Mouse (Mus musculus) myocyte (in vitro differentiated cells): ENCODE data around the gene Gna11. TPM values are rescaled to one million over a fixed set of nuclear protein-coding genes. Genes with fewer than 3 reads are reported as not detected.

Source experiments
- H3K27me3 ChIP-seq: one replicate; pipeline ENCODE4 v1.6.1; 2011; ENCODE audit not compliant: control insufficient read depth, insufficient read depth, insufficient read length
- H3K36me3 ChIP-seq: one replicate; pipeline ENCODE4 v1.6.1; 2011; ENCODE audit not compliant: control insufficient read depth, insufficient read depth
- H3K4me2 ChIP-seq: one replicate; pipeline ENCODE4 v1.6.1; 2011; ENCODE audit warnings: low read depth, control low read depth
- H3K4me3 ChIP-seq: one replicate; pipeline ENCODE4 v1.5.1; 2011; ENCODE audit warnings: mild to moderate bottlenecking, control low read depth, moderate library complexity
- H3K79me2 ChIP-seq: one replicate; pipeline ENCODE4 v1.6.1; 2011; ENCODE audit not compliant: control insufficient read depth, insufficient read depth
- H3ac ChIP-seq: one replicate; pipeline ENCODE4 v1.6.1; 2011; ENCODE audit not compliant: control insufficient read depth, insufficient read length
- CEBPB ChIP-seq: IDR thresholded peaks from 2 replicates; pipeline ENCODE4 v1.6.1; 2011; ENCODE audit warnings: mild to moderate bottlenecking, moderate library complexity; ENCODE audit not compliant: poor library complexity, insufficient read depth, severe bottlenecking
- E2F4 ChIP-seq: IDR thresholded peaks from one replicate; pipeline ENCODE4 v1.6.1; 2011; ENCODE audit warnings: mild to moderate bottlenecking, control low read depth, moderate library complexity; ENCODE audit not compliant: insufficient read depth
- MAX ChIP-seq: IDR thresholded peaks from one replicate; pipeline ENCODE4 v1.6.1; 2011; ENCODE audit warnings: low read depth, mild to moderate bottlenecking, control low read depth
- MYOD1 ChIP-seq, 3 experiments: IDR thresholded peaks; one replicate each; pipeline ENCODE4 v1.6.1; 2011; ENCODE audit warnings: control low read depth in 2 of 3, low read depth in 2 of 3, mild to moderate bottlenecking in 2 of 3, moderate library complexity in 1 of 3; ENCODE audit not compliant: insufficient read length in 2 of 3, control insufficient read depth in 1 of 3
- MYOG ChIP-seq, 3 experiments: IDR thresholded peaks; one replicate each; pipeline ENCODE4 v1.6.1; 2011; ENCODE audit warnings: control low read depth in 2 of 3, low read depth in 2 of 3, mild to moderate bottlenecking in 2 of 3; ENCODE audit not compliant: insufficient read length in 2 of 3, control insufficient read depth in 1 of 3, insufficient read depth in 1 of 3
- POLR2A ChIP-seq: IDR thresholded peaks from one replicate; pipeline ENCODE4 v1.6.1; 2011; ENCODE audit warnings: low read depth, mild to moderate bottlenecking, control low read depth, moderate library complexity; ENCODE audit not compliant: insufficient read length
- POLR2AphosphoS2 ChIP-seq: IDR thresholded peaks from one replicate; pipeline ENCODE4 v1.6.1; 2011; ENCODE audit warnings: low read depth, control low read depth; ENCODE audit not compliant: insufficient read length
- REST ChIP-seq: IDR thresholded peaks from one replicate; pipeline ENCODE4 v1.6.1; 2011; ENCODE audit warnings: mild to moderate bottlenecking, control low read depth, moderate library complexity; ENCODE audit not compliant: insufficient read depth, insufficient read length
- SRF ChIP-seq: IDR thresholded peaks from one replicate; pipeline ENCODE4 v1.6.1; 2011; ENCODE audit warnings: low read depth; ENCODE audit not compliant: control insufficient read depth, insufficient read length
- TCF12 ChIP-seq: IDR thresholded peaks from one replicate; pipeline ENCODE4 v1.6.1; 2011; ENCODE audit warnings: mild to moderate bottlenecking, control low read depth; ENCODE audit not compliant: poor library complexity, insufficient read depth, severe bottlenecking
- TCF3 ChIP-seq: IDR thresholded peaks from one replicate; pipeline ENCODE4 v1.6.1; 2011; ENCODE audit warnings: low read depth, control low read depth; ENCODE audit not compliant: insufficient read length
- USF1 ChIP-seq: IDR thresholded peaks from one replicate; pipeline ENCODE4 v1.6.1; 2011; ENCODE audit warnings: low read depth, mild to moderate bottlenecking, control low read depth, moderate library complexity
- polyA plus RNA-seq: library from polyadenylated mRNA; unstranded; fragments of >200 nt; fragmentation: generic; extraction: Trizol; gene quantifications from one replicate; pipeline ENCODE4 v1.2.1, GENCODE M21; 2012; ENCODE audit warnings: missing spikeins

The Gna11 gene
- polyA plus RNA-seq, 1 experiment: 58.2 TPM

DNA sequence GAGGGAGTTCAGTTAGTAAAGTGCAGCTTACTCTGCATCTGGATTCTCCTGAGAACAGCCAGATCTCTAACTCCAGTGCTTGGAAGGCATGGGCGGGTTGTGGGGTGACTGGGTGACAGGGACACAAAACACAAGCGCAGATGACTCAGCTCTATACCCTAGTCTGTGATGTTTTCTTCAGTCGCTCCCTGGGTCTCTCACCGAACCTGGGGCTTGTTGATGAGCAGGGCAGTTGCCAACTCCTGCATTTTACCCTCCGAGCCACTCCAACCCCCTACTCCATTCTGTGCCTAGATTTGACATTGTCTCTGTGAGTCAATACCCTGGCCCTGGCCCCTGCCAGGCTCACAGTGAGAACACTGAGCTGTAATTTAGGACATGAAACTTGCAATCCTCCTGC, 43.1 kb downstream of the Gna11 start:
- Histone ChIP-seq H3ac (no peak overlapping the region), H3K79me2 (no peaks in the 10 kb centered on the region), H3K4me3 (no peak overlapping the region), H3K4me2 (no peak overlapping the region), H3K27me3 (no peaks in the 10 kb centered on the region), H3K36me3 (no peaks in the 10 kb centered on the region)
- TF ChIP-seq POLR2AphosphoS2: no peak
- no peak for TF ChIP-seq MYOG (IDR thresholded peaks at IDR 0.05; ENCODE audit: control insufficient read depth in 1 of 3, insufficient read depth in 1 of 3, insufficient read length in 2 of 3, low read depth in 2 of 3)
- no peak for TF ChIP-seq MAX
- no peak for TF ChIP-seq USF1
- TF ChIP-seq POLR2A: no peak
- TF ChIP-seq CEBPB: no peak
- TF ChIP-seq E2F4: no peak
- no peak for TF ChIP-seq TCF12
- no peak for TF ChIP-seq SRF
- no peak for TF ChIP-seq MYOD1 (IDR thresholded peaks at IDR 0.05; ENCODE audit: control insufficient read depth in 1 of 3, insufficient read length in 2 of 3, low read depth in 2 of 3)
- TF ChIP-seq TCF3: no peak

GRCm38 (mm10) chr10:81500032-81500431, 45.0 kb downstream of the Gna11 start, which contains the start of gene S1pr4:
TSS of gene S1pr4 (minus strand) at chr10:81500132.
- Histone ChIP-seq H3K27me3 (no peaks in the 10 kb centered on the region), H3K36me3 (no peaks in the 10 kb centered on the region), H3K4me3 (no peak within 1 kb of the TSS), H3K4me2 (no peak within 1 kb of the TSS), H3ac (no peak within 1 kb of the TSS), H3K79me2 (peaks cover 9% of the 10 kb centered on the region)
- TF ChIP-seq TCF12 (no peak), SRF (no peak), MAX (no peak), MYOD1 (IDR thresholded peaks at IDR 0.05; ENCODE audit: control insufficient read depth in 1 of 3, insufficient read length in 2 of 3, low read depth in 2 of 3) (no peak), POLR2AphosphoS2 (no peak), CEBPB (no peak), TCF3 (no peak), POLR2A (no peak), MYOG (IDR thresholded peaks at IDR 0.05; ENCODE audit: control insufficient read depth in 1 of 3, insufficient read depth in 1 of 3, insufficient read length in 2 of 3, low read depth in 2 of 3) (no peak), USF1 (no peak), REST (no peak), E2F4 (no peak)

- TF ChIP-seq MYOG (IDR thresholded peaks at IDR 0.05; ENCODE audit: control insufficient read depth in 1 of 3, insufficient read depth in 1 of 3, insufficient read length in 2 of 3, low read depth in 2 of 3): no peak
- no peak for TF ChIP-seq TCF3
- TF ChIP-seq POLR2A: no peak
- TF ChIP-seq MAX: no peak
- no peak for TF ChIP-seq SRF
- no peak for TF ChIP-seq POLR2AphosphoS2
- TF ChIP-seq REST: no peak
- no peak for TF ChIP-seq MYOD1 (IDR thresholded peaks at IDR 0.05; ENCODE audit: control insufficient read depth in 1 of 3, insufficient read length in 2 of 3, low read depth in 2 of 3)
- no peak for TF ChIP-seq TCF12
- TF ChIP-seq USF1: no peak
- no peak for TF ChIP-seq CEBPB
- TF ChIP-seq E2F4: no peak
- no peak overlapping the region for H3K4me3 ChIP-seq
- no peak overlapping the region for H3K4me2 ChIP-seq
- H3K36me3 ChIP-seq: no peaks in the 10 kb centered on the region
- no peak overlapping the region for H3ac ChIP-seq
- no peaks in the 10 kb centered on the region for H3K27me3 ChIP-seq
- H3K79me2 ChIP-seq: peaks cover 15% of the 10 kb centered on the region
These were observed 45.6 kb downstream of the Gna11 start for GRCm38 (mm10) chr10:81499250-81499901.

GRCm38 (mm10) chr10:81498316-81499249, 46.4 kb downstream of the Gna11 start:
- H3K4me3 ChIP-seq: no peak overlapping the region
- no peak overlapping the region for H3K4me2 ChIP-seq
- H3K27me3 ChIP-seq: no peaks in the 10 kb centered on the region
- peaks cover 21% of the 10 kb centered on the region for H3K79me2 ChIP-seq
- no peaks in the 10 kb centered on the region for H3K36me3 ChIP-seq
- TF ChIP-seq SRF (no peak), MYOD1 (IDR thresholded peaks at IDR 0.05; ENCODE audit: control insufficient read depth in 1 of 3, insufficient read length in 2 of 3, low read depth in 2 of 3) (no peak), MAX (no peak), TCF12 (no peak), E2F4 (no peak), CEBPB (no peak), POLR2A (no peak), USF1 (no peak), MYOG (IDR thresholded peaks at IDR 0.05; ENCODE audit: control insufficient read depth in 1 of 3, insufficient read depth in 1 of 3, insufficient read length in 2 of 3, low read depth in 2 of 3) (no peak)
- H3ac ChIP-seq: no peak overlapping the region
